Mouse (Mus musculus) thymus, adult 2 months (tissue): ENCODE measurements around the gene Dvl2. TPM values are rescaled to one million over a fixed set of nuclear protein-coding genes. Genes with fewer than 3 reads are reported as not detected.
A peak's percentile ranks its signal among the peaks of the same experiment; 100 is the strongest.

Experiments
- DNase-seq: peaks from one replicate; pipeline ENCODE4 v3.0.0; 2021
- H3K27ac ChIP-seq: fragments of 200-500 bp; 2 replicates; pipeline ENCODE4 v1.5.1; 2012; ENCODE audit warnings: low read length, control low read depth; ENCODE audit not compliant: control insufficient read depth, insufficient read depth
- H3K27me3 ChIP-seq: fragments of 200-500 bp; 2 replicates; pipeline ENCODE4 v1.6.1; 2012; ENCODE audit warnings: mild to moderate bottlenecking, low read length, moderate library complexity, mixed read lengths; ENCODE audit not compliant: control insufficient read depth, insufficient read depth
- H3K36me3 ChIP-seq: fragments of 200-500 bp; 2 replicates; pipeline ENCODE4 v1.6.1; 2012; ENCODE audit warnings: mild to moderate bottlenecking, low read length, moderate library complexity; ENCODE audit not compliant: control insufficient read depth, insufficient read depth
- H3K4me1 ChIP-seq: fragments of 200-500 bp; replicated peaks from 2 replicates; pipeline ENCODE4 v1.6.1; 2012; ENCODE audit warnings: low read length; ENCODE audit not compliant: control insufficient read depth, insufficient read depth
- H3K4me3 ChIP-seq: fragments of 200-500 bp; 2 replicates; pipeline ENCODE4 v1.5.1; 2012; ENCODE audit warnings: mild to moderate bottlenecking, low read length, control low read depth, moderate library complexity; ENCODE audit not compliant: control insufficient read depth, insufficient read depth
- CTCF ChIP-seq: fragments of 200-500 bp; IDR thresholded peaks from 2 replicates; pipeline ENCODE4 v1.5.1; 2012; ENCODE audit warnings: mild to moderate bottlenecking, control low read depth, low read length, moderate library complexity, borderline replicate concordance; ENCODE audit not compliant: control insufficient read depth, poor library complexity, insufficient read depth; ENCODE audit errors: extremely low read depth
- POLR2A ChIP-seq: fragments of 200-500 bp; IDR thresholded peaks from 2 replicates; pipeline ENCODE4 v1.6.1; 2012; ENCODE audit warnings: mild to moderate bottlenecking, low read length, control low read depth, moderate library complexity; ENCODE audit not compliant: control insufficient read depth, poor library complexity, insufficient read depth; ENCODE audit errors: extremely low read depth
- WGBS: fragments of 180-500 bp; shearing (Covaris S2); methylation state at CpG from one replicate; pipeline ENCODE4 v1.1.7; 2018; 5-methylcytosine and 5-hydroxymethylcytosine counted together
- polyA plus RNA-seq: library from polyadenylated mRNA; depleted of rRNA; stranded (reverse); fragments of >200 nt; gene quantifications from 2 replicates; pipeline ENCODE4 v1.2.3, GENCODE M21; 2012

Gene Dvl2
- polyA plus RNA-seq, 1 experiment = 52.4 TPM

DNA sequence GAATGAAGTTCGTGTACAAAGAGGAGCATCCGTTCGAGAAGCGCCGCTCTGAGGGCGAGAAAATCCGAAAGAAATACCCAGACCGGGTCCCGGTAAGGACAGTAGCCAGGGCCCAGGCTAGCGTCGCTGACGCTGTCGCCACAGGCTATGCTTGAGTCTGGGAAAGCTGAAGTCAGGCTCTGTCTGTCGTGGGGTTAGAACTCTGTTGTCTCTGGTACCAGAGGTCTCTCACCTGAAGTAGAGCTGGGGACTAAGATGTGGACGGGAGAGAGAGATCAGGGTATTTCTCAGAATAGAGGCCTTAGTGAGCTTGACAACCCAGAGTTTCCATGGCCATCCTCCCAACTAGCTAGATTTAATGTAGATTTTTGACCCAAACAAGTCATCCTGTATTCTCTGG is 8.7 kb upstream of the Dvl2 start:
- TF ChIP-seq CTCF (no peak), POLR2A (no peak; the same call in 1 of the 2 replicates)
- no peaks in the 10 kb centered on the region for H3K27me3 ChIP-seq
- H3K27ac ChIP-seq = peak overlapping the region; percentile 24
- DNase-seq = no peak
- peak overlapping the region; percentile 57 for H3K4me3 ChIP-seq
- peaks cover 8% of the 10 kb centered on the region for H3K4me1 ChIP-seq
- peaks cover 23% of the 10 kb centered on the region for H3K36me3 ChIP-seq
- under 1% methylated on average over 15 of the region's 15 CpGs for WGBS

DNA sequence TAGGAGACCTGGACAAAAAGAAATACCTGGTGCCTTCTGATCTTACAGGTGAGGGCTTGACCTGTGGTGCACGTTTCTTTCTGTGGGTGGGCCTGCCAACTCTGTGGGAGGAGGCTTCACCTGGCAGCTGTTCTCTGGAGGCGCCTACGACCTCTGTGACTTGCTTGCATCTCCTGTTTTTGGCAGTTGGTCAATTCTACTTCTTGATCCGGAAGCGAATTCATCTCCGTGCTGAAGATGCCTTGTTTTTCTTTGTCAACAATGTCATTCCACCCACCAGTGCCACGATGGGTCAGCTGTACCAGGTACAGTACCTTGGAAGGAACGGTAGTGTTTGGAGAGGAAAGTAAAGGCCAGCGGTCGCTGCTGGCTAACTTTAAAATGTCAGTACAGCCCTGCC is 8.0 kb upstream of the Dvl2 start:
- H3K27ac ChIP-seq = no peak overlapping the region
- H3K4me3 ChIP-seq = no peak overlapping the region
- DNase-seq = no peak

DNA sequence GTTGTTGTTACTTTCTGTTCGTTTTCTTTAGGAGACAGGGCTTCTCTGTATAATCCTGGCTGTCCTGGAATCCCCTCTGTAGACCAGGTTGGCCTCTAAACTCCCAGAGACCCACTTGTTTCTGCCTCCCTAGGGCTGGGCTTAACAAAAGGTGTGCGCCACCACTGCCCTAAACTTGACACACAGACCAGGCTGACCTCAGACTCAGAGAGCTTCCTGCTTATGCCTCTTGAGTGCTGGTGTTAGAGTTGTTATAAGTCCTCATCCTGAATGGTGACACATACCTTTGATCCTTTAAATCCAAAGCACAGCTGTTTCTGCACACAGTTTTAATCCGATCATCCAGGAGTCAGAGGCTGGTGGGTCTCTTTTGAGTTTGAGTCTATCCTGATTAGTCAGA is 7.5 kb upstream of the Dvl2 start:
- no peak for DNase-seq
- WGBS = 95% methylated on average over 3 of the region's 3 CpGs
- H3K36me3 ChIP-seq = peaks cover 19% of the 10 kb centered on the region
- no peak for TF ChIP-seq POLR2A
- TF ChIP-seq CTCF = no peak
- peaks cover 11% of the 10 kb centered on the region for H3K4me1 ChIP-seq
- no peak overlapping the region for H3K27ac ChIP-seq
- H3K4me3 ChIP-seq = no peak overlapping the region
- H3K27me3 ChIP-seq = no peaks in the 10 kb centered on the region

More for the DNA sequence above, 8.0 kb upstream of the Dvl2 start:
- TF ChIP-seq CTCF = no peak
- no peak for TF ChIP-seq POLR2A
- Histone ChIP-seq H3K27me3 (no peaks in the 10 kb centered on the region), H3K36me3 (peaks cover 21% of the 10 kb centered on the region), H3K4me1 (peaks cover 9% of the 10 kb centered on the region)
- WGBS = 83% methylated on average over 10 of the region's 10 CpGs

DNA sequence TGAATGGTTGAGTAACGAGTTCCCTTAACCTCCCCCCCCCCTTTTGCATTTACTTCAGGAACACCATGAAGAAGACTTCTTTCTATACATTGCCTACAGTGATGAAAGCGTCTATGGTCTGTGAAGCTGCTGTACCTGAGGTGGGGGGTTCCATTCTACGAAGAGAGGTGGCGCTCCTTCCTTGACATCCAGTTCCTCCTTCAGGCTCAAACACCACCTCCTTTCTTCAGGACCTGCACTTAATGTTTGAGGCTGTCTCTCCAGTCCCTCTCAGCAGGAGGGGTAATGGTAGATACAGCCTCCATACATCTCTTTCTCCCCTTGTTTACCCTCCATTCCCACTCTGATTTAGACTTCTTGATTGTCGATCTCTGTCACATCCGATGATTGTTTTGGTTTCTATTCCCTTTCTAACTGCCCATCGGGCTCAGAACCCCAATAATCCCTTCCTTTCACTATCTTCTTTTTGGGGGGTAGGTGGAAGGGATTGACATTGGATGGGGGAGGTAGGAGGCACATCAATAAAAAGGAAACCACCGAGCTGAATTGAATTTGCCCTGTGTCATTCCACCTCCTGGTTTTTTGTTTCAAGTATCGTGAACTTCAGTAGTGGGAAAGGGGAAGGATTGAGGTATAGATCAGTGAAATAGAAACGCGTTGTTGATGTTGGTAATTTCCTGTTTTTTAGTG is 5.8 kb upstream of the Dvl2 start:
- WGBS = 91% methylated on average over 11 of the region's 11 CpGs
- no peak overlapping the region for H3K4me3 ChIP-seq

DNA sequence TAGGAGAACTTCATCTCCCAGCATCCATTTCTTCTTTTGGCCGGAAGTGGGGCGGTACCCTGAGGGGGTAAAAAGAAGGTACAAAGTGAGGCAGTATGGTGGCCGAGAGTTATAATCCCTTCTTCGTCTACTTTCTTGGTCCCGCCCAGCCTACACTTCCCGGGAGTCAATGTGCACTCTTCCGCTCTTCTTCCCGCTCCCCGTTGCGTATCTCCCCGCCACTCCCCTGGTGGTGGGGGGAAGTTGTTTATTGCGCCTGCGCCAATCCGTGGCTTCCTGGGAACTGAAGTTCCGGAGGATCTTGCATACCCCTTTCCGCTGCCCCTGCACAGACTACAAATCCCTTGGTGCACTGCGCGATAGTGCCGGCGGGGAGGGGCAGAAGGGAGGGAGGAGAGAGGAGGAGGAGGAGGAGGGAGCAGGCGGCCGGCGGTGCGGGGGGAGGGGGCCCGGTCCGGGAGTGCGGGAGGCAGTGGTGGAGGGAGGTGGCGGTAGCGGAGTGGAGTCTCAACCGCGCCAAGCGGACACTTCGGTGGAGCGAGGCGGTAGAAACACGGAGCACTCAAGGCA is 4.9 kb upstream of the Dvl2 start, which contains the start of gene Phf23:
TSS of gene Phf23 (plus strand) at position 387 of the 570 bp plus-strand sequence.
- H3K36me3 ChIP-seq = peaks cover 17% of the 10 kb centered on the region
- under 1% methylated on average over 36 of the region's 36 CpGs for WGBS
- DNase-seq = peak; percentile 99

More for the DNA sequence above, 5.8 kb upstream of the Dvl2 start:
- Histone ChIP-seq H3K36me3 (peaks cover 19% of the 10 kb centered on the region), H3K4me1 (peaks cover 11% of the 10 kb centered on the region), H3K27me3 (no peaks in the 10 kb centered on the region), H3K27ac (no peak overlapping the region)
- DNase-seq = no peak
- no peak for TF ChIP-seq POLR2A
- TF ChIP-seq CTCF = no peak

DNA sequence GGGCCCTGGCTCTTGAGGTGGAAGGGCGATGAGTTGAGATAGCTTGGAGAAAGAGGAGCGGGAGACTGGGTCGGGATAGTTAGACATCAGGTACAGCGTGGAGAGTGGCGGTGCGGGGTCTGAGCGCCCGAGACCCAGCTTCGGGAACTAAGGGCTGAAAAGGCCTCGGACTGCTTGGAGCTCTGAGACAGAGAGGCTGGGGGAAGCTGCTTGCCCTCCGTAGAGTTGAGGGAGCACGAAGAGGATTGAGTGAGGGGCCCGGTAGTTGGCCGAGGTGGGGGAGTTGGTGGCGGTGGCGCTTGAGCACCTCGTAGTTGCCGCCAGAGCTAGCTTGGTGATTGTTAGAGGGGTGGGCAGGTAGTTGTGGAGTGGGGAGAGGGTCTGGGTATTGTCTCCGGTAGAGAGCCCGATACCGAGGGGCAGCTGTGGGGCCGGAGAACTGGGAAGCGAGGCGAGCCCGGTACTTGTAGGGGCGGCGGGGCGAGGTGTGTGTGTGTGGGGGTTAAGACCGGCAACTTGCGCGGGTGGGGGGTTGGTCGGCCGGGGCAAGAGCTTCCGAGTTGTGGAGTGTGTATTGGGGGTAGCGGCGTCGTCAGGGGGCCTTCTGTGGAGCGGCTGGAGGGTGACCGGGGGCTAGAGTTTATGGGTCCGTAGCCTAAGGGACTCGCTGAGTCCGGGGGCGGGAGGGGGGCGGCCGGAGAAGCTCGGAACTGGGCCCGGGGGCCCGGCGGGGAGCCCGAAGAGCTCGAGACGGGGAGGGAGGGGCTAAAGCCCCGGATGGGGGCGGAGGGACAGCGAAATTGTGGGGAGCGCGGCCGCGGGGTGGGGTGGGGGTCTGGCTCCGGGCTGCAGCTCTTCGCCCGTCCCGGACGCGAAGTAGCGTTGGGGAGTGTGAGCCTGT is 4.0 kb upstream of the Dvl2 start:
- Histone ChIP-seq H3K27ac (peak overlapping the region; percentile 91), H3K36me3 (peaks cover 17% of the 10 kb centered on the region), H3K27me3 (no peaks in the 10 kb centered on the region), H3K4me3 (peak overlapping the region; percentile 88), H3K4me1 (peaks cover 15% of the 10 kb centered on the region)
- DNase-seq = peak; percentile 78
- no peak for TF ChIP-seq POLR2A
- TF ChIP-seq CTCF = no peak
- WGBS = 2% methylated on average over 66 of the region's 66 CpGs

More for the DNA sequence above, 4.9 kb upstream of the Dvl2 start, which contains the start of gene Phf23:
- Histone ChIP-seq H3K4me1 (peaks cover 15% of the 10 kb centered on the region), H3K27me3 (no peaks in the 10 kb centered on the region), H3K4me3 (peak within 1 kb of the TSS; percentile 88), H3K27ac (peak within 1 kb of the TSS; percentile 91)
- peak; percentile 86 for TF ChIP-seq CTCF
- peak; percentile 73; the same call in 1 of the 2 replicates for TF ChIP-seq POLR2A
